Mouse (Mus musculus): ENCODE measurements around the gene Erf. TPM values are rescaled to one million over a fixed set of nuclear protein-coding genes. Genes with fewer than 3 reads are reported as not detected.

The Erf gene
- polyA plus RNA-seq, 1 experiment from 2014 or later: 11.0 TPM

- H3K27me3 ChIP-seq (ENCODE audit: control insufficient read depth, insufficient read depth, low read length): no peaks in the 10 kb centered on the region
- H3K4me3 ChIP-seq (replicated peaks; ENCODE audit: low read length): peak overlapping the region; percentile 65
- H3K4me1 ChIP-seq (ENCODE audit: control insufficient read depth, insufficient read depth, low read length): peaks cover 46% of the 10 kb centered on the region
- H3K9ac ChIP-seq (ENCODE audit: low read length): peak overlapping the region; percentile 88
- H3K27ac ChIP-seq (ENCODE audit: low read length): peak overlapping the region; percentile 100
- no peaks in the 10 kb centered on the region for H3K9me3 ChIP-seq (replicated peaks; ENCODE audit: control insufficient read depth, low read length)
- peaks cover 17% of the 10 kb centered on the region for H3K36me3 ChIP-seq (ENCODE audit: control insufficient read depth, insufficient read depth, low read length)
- no peak for ATAC-seq (ENCODE audit: insufficient read depth, low FRiP score)
- WGBS: under 1% methylated on average over 34 of the region's 36 CpGs
- peak overlapping the region; percentile 83 for H3K4me2 ChIP-seq (ENCODE audit: low read depth, low read length)
Measured at GRCm38 (mm10) chr7:25282731-25283211, 32.2 kb upstream of the Erf start.

DNA sequence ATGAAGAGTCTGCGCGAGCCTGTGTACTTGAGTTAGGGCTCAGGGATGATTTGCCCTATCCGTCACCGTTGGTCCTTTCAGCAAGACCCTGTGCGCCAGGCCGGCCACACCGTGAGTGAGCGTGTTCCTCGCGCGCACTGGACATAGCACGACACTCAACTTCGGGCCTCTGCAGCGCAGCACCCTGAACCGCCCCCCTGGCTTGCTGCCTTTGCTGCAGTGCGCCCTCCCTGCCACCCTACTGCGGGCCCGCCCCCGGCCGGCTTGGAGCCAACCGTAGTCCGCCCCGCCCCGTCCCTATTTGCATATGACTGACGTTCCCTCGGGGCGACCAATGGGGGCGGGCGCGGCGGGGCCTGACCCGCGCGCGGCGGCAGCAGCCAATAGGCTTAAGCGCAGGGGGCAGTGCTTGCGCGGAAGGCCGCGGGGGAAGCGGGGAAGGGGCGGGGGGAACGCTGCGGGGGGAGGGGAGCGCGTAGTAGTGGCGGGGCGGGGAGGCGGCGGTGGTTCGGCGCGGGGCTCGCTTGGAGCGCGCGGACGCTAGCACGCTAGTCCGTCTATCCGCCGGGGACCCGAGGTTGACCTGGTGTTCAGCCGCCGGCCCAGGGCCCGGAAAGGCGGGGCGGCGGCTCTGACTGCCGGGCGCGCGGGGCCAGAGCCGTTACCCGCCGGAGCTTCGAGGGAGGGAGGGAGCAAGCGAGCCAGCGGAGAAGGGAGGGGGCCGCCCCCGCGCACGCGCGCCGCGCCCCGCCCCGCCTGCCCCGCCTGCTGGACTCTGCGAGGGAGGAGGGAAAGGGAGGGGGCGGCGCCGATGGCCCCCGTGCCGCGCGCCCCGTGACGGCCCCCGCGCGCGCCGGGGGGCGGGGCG lies 31.4 kb upstream of the Erf start:
- under 1% methylated on average over 95 of the region's 108 CpGs for WGBS
- Histone ChIP-seq H3K9me3 (replicated peaks; ENCODE audit: control insufficient read depth, low read length) (no peaks in the 10 kb centered on the region), H3K9ac (ENCODE audit: low read length) (peak overlapping the region; percentile 89), H3K4me3 (replicated peaks; ENCODE audit: low read length) (peak overlapping the region; percentile 65), H3K27ac (ENCODE audit: low read length) (peak overlapping the region; percentile 100), H3K36me3 (ENCODE audit: control insufficient read depth, insufficient read depth, low read length) (peaks cover 10% of the 10 kb centered on the region), H3K27me3 (ENCODE audit: control insufficient read depth, insufficient read depth, low read length) (no peaks in the 10 kb centered on the region), H3K4me2 (ENCODE audit: low read depth, low read length) (peak overlapping the region; percentile 83), H3K4me1 (ENCODE audit: control insufficient read depth, insufficient read depth, low read length) (peaks cover 53% of the 10 kb centered on the region)
- peak; percentile 78 for ATAC-seq (ENCODE audit: insufficient read depth, low FRiP score)

DNA sequence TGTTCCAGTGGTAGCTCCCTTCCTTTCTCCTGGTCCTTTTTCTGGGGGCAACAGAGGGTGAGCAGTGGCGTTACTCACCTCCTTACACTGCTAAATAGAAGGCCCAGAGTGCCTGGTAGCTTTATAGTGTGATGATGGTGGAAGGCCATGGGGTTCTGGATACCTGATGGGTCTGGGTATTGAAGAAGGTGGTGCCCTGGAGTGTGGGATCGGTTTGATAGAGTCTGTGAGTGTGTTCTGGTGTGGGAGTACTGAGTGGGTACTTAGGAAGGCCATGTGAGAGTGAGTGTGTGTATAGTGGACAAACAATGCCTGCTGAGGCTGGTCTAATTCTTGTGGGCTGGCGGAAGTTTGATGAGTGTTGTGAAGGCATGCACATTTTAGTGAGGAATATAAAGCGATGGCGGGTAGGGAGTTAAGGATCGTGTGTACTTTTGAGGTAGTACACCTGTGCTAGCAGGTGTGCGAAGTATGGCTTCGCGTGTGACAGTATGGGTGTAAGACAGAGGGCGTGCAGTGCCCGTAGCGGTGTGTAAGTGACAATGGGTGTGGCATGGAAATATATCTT lies 30.7 kb upstream of the Erf start:
- peak overlapping the region; percentile 83 for H3K4me2 ChIP-seq (ENCODE audit: low read depth, low read length)
- peaks cover 54% of the 10 kb centered on the region for H3K4me1 ChIP-seq (ENCODE audit: control insufficient read depth, insufficient read depth, low read length)
- peaks cover 7% of the 10 kb centered on the region for H3K36me3 ChIP-seq (ENCODE audit: control insufficient read depth, insufficient read depth, low read length)
- no peaks in the 10 kb centered on the region for H3K9me3 ChIP-seq (replicated peaks; ENCODE audit: control insufficient read depth, low read length)
- no peaks in the 10 kb centered on the region for H3K27me3 ChIP-seq (ENCODE audit: control insufficient read depth, insufficient read depth, low read length)
- ATAC-seq (ENCODE audit: insufficient read depth, low FRiP score): peak; percentile 2
- peak overlapping the region; percentile 100 for H3K27ac ChIP-seq (ENCODE audit: low read length)
- WGBS: 11% methylated on average over 12 of the region's 12 CpGs
- peak overlapping the region; percentile 65 for H3K4me3 ChIP-seq (replicated peaks; ENCODE audit: low read length)
- peak overlapping the region; percentile 89 for H3K9ac ChIP-seq (ENCODE audit: low read length)

DNA sequence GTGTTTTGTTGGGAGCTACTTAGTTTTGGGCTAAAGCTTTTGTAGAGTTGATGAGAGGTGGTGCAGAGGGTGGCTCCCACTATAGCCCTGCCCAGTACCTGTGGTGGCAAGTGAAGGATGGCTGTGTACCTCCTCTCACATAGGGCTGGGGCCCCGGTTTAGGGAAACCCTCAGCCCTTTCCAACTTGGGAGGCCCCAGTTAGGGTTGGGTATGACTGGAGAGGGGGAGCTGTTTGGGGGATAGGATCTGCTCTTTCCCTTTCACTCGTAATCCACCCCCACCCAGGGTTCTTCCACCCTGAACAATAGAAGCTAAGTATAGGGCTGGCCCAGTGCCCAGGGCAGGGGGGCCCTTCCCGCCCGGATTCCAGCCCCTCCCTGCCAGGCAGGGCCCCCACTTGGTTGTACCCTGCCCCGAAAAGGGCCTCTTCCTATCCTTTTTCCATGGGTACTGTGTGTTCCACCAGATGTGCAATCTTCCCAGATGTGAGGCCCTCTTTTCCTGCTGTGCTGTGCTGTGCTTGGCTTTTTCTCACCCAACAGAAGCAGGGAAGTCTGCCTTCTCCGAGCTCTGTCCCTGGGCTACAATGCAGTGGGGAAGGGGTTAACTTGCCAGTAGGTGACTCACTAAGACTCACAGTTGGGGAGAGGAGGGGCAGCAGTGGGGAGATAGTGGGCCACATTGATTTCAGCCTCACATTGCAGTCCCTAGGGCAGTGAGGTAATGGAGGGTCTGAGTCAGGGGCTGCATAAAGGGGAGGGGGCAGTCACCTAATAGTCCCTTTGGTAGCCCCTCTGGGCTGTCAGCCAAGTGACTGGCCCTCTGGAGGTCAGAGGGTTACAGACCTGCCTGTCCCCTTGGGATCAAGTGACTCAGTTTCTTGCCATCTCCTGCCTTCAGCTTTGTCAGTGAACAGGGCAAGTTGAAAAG lies 29.6 kb upstream of the Erf start:
- Histone ChIP-seq H3K9ac (ENCODE audit: low read length) (peak overlapping the region; percentile 89), H3K4me3 (replicated peaks; ENCODE audit: low read length) (peak overlapping the region; percentile 65), H3K27me3 (ENCODE audit: control insufficient read depth, insufficient read depth, low read length) (no peaks in the 10 kb centered on the region), H3K36me3 (ENCODE audit: control insufficient read depth, insufficient read depth, low read length) (0 out of 2 replicates have a peak, but pooled peaks cover 1% of the 10 kb centered on the region), H3K27ac (ENCODE audit: low read length) (peak overlapping the region; percentile 100), H3K9me3 (replicated peaks; ENCODE audit: control insufficient read depth, low read length) (no peaks in the 10 kb centered on the region), H3K4me1 (ENCODE audit: control insufficient read depth, insufficient read depth, low read length) (peaks cover 65% of the 10 kb centered on the region), H3K4me2 (ENCODE audit: low read depth, low read length) (peak overlapping the region; percentile 83)
- peak; percentile 22 for ATAC-seq (ENCODE audit: insufficient read depth, low FRiP score)
- 2% methylated on average over 6 of the region's 6 CpGs for WGBS

GRCm38 (mm10) chr7:25279076-25279860 lies 28.7 kb upstream of the Erf start:
- under 1% methylated on average over 48 of the region's 49 CpGs for WGBS
- Histone ChIP-seq H3K4me1 (ENCODE audit: control insufficient read depth, insufficient read depth, low read length) (peaks cover 62% of the 10 kb centered on the region), H3K27me3 (ENCODE audit: control insufficient read depth, insufficient read depth, low read length) (no peaks in the 10 kb centered on the region), H3K9ac (ENCODE audit: low read length) (peak overlapping the region; percentile 89), H3K36me3 (ENCODE audit: control insufficient read depth, insufficient read depth, low read length) (no peaks in the 10 kb centered on the region), H3K27ac (ENCODE audit: low read length) (peak overlapping the region; percentile 100), H3K9me3 (replicated peaks; ENCODE audit: control insufficient read depth, low read length) (no peaks in the 10 kb centered on the region), H3K4me3 (replicated peaks; ENCODE audit: low read length) (peak overlapping the region; percentile 65), H3K4me2 (ENCODE audit: low read depth, low read length) (peak overlapping the region; percentile 83)
- ATAC-seq (ENCODE audit: insufficient read depth, low FRiP score): peak; percentile 32

DNA sequence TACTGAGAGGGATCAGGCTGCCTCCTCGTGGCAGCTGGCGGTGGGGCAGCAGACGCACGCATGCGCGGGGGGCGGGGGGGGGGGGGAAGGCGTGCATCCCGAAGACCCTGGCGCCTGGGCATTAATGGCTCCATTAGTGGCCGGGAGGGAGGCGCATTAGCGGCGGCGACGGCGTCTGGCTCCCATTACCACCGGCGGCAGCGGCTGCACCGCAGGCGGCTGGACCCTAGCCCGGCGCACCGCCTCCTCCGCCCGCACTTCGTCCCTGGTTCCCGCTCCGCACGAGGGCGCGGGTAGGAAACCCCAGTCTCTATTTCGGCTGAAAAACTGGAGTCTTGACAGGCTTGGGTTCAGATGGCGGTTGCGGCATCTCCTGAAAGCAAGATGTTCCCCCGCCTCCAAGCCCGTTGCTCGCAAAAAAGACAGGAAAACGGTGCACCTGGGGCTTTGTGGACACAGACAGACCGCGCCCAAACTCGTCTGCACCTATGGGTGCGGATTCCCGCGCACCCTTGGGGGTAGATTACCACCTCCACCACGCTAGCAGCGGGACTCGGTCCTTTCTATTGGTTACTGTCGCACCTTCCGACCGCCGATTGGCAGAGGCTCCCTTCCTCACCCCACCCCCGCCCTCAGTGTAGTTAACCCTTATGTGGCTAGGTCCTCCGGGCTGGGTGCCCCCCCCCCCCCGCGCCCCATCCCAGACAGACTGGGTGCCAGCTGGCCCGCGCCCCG lies 27.9 kb upstream of the Erf start:
- H3K9me3 ChIP-seq (replicated peaks; ENCODE audit: control insufficient read depth, low read length): no peaks in the 10 kb centered on the region
- H3K27ac ChIP-seq (ENCODE audit: low read length): peak overlapping the region; percentile 100
- under 1% methylated on average over 51 of the region's 60 CpGs for WGBS
- H3K4me3 ChIP-seq (replicated peaks; ENCODE audit: low read length): peak overlapping the region; percentile 65
- peaks cover 62% of the 10 kb centered on the region for H3K4me1 ChIP-seq (ENCODE audit: control insufficient read depth, insufficient read depth, low read length)
- peak overlapping the region; percentile 89 for H3K9ac ChIP-seq (ENCODE audit: low read length)
- ATAC-seq (ENCODE audit: insufficient read depth, low FRiP score): peak; percentile 69
- no peaks in the 10 kb centered on the region for H3K36me3 ChIP-seq (ENCODE audit: control insufficient read depth, insufficient read depth, low read length)
- peak overlapping the region; percentile 83 for H3K4me2 ChIP-seq (ENCODE audit: low read depth, low read length)
- no peaks in the 10 kb centered on the region for H3K27me3 ChIP-seq (ENCODE audit: control insufficient read depth, insufficient read depth, low read length)

DNA sequence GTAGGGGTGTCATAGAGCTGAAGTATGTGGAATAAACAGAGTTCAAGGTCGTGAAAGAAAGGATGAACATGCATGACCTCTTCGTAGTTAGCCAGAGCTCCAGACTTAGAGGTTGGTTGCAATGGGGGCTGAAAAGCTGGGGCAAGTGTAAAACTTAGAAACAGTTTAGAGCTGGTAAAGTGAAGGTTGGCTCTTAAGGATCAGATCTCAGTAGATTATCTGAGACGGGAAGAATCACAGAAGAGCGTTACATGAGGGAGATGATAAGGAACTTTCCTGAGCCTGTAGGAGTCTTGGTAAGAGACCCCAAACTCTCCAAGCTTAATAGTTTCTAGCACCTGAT lies 27.4 kb upstream of the Erf start:
- peak overlapping the region; percentile 83 for H3K4me2 ChIP-seq (ENCODE audit: low read depth, low read length)
- H3K9me3 ChIP-seq (replicated peaks; ENCODE audit: control insufficient read depth, low read length): no peaks in the 10 kb centered on the region
- ATAC-seq (ENCODE audit: insufficient read depth, low FRiP score): no peak
- peaks cover 60% of the 10 kb centered on the region for H3K4me1 ChIP-seq (ENCODE audit: control insufficient read depth, insufficient read depth, low read length)
- peak overlapping the region; percentile 65 for H3K4me3 ChIP-seq (replicated peaks; ENCODE audit: low read length)
- H3K27ac ChIP-seq (ENCODE audit: low read length): peak overlapping the region; percentile 100
- peak overlapping the region; percentile 89 for H3K9ac ChIP-seq (ENCODE audit: low read length)
- H3K36me3 ChIP-seq (ENCODE audit: control insufficient read depth, insufficient read depth, low read length): no peaks in the 10 kb centered on the region
- H3K27me3 ChIP-seq (ENCODE audit: control insufficient read depth, insufficient read depth, low read length): no peaks in the 10 kb centered on the region
- 11% methylated on average over 4 of the region's 4 CpGs for WGBS

- H3K36me3 ChIP-seq (ENCODE audit: control insufficient read depth, insufficient read depth, low read length): 0 out of 2 replicates have a peak, but pooled peaks cover under 1% of the 10 kb centered on the region
- no peaks in the 10 kb centered on the region for H3K27me3 ChIP-seq (ENCODE audit: control insufficient read depth, insufficient read depth, low read length)
- H3K4me3 ChIP-seq (replicated peaks; ENCODE audit: low read length): no peak overlapping the region; the same call in 1 of the 2 replicates
- H3K4me1 ChIP-seq (ENCODE audit: control insufficient read depth, insufficient read depth, low read length): peaks cover 60% of the 10 kb centered on the region
- peak overlapping the region; percentile 83 for H3K4me2 ChIP-seq (ENCODE audit: low read depth, low read length)
- 74% methylated on average over 4 of the region's 4 CpGs for WGBS
- H3K9ac ChIP-seq (ENCODE audit: low read length): peak overlapping the region; percentile 89
- no peaks in the 10 kb centered on the region for H3K9me3 ChIP-seq (replicated peaks; ENCODE audit: control insufficient read depth, low read length)
- ATAC-seq (ENCODE audit: insufficient read depth, low FRiP score): no peak
- H3K27ac ChIP-seq (ENCODE audit: low read length): peak overlapping the region; percentile 100
Measured at GRCm38 (mm10) chr7:25277405-25277804, 26.8 kb upstream of the Erf start.

Data from stomach, embryonic 16.5 days (tissue).